In the genomic region with DNA sequence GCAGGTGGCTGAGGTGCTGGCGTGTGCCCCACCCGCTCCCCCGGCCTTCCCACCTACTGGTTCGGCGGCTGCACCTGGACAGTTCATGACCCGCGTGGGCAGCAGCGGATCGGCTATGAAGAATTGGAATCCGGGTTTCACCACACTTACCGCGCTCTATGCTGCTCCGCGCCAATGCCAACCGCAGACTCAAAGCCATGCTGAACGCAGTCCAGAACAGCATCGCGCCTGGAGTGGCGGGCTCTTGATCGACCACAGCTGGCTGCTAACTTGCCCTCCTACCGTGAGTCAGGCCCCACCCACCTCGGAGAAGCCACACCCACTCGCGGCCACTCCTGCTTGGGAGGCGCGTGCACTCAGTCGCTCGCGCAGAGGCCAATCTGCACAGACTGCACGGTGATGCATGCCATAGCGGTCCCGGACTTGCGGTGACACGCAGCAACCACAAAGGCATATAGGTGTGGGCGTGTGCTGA, we compare ENCODE assay signal across 8 mouse cellular contexts. TPM values are rescaled to one million over a fixed set of nuclear protein-coding genes. Genes with fewer than 3 reads are reported as not detected.
DNase-seq lines count a peak whose midpoint lies in the region; ATAC-seq and TF ChIP-seq lines count a peak whose summit lies in the region.

A gene (minus strand): TSS at position 419 of the 475 bp plus-strand sequence.

- peak; percentile 79 for ATAC-seq in erythroid progenitor cell, adult 5-6 weeks (replicated peaks; ENCODE audit: low FRiP score, poor library complexity, severe bottlenecking)
- ATAC-seq in heart, embryonic 12.5 days (ENCODE audit: insufficient number of reproducible peaks, low FRiP score): peak; percentile 66
- peak; percentile 69 for ATAC-seq in kidney, embryonic 16.5 days (ENCODE audit: low FRiP score, low TSS enrichment)
- ATAC-seq in liver, embryonic 12.5 days: peak; percentile 72
- peak; percentile 86 for ATAC-seq in stomach, postnatal 0 days (ENCODE audit: low FRiP score, low TSS enrichment)

- peaks cover 47% of the 10 kb centered on the region for H3K27me3 ChIP-seq in heart, embryonic 12.5 days (replicated peaks)
- H3K27me3 ChIP-seq in kidney, embryonic 16.5 days (ENCODE audit: insufficient read depth, low read length): peaks cover 5% of the 10 kb centered on the region; the same call in 1 of the 2 replicates
- H3K27me3 ChIP-seq in liver, embryonic 12.5 days (replicated peaks): peaks cover 81% of the 10 kb centered on the region
- H3K27me3 ChIP-seq in stomach, postnatal 0 days (ENCODE audit: control insufficient read depth, insufficient read depth, low read length): no peaks in the 10 kb centered on the region; the same call in 1 of the 2 replicates

- peaks cover 18% of the 10 kb centered on the region for H3K4me1 ChIP-seq in brown adipose tissue, adult 24 weeks (ENCODE audit: control insufficient read depth, insufficient read depth, insufficient read length, low read length)
- peaks cover 44% of the 10 kb centered on the region for H3K4me1 ChIP-seq in heart, embryonic 12.5 days (replicated peaks)
- H3K4me1 ChIP-seq in kidney, embryonic 16.5 days (ENCODE audit: insufficient read depth, low read length): peaks cover 32% of the 10 kb centered on the region
- peaks cover 43% of the 10 kb centered on the region for H3K4me1 ChIP-seq in liver, embryonic 12.5 days
- peaks cover 15% of the 10 kb centered on the region for H3K4me1 ChIP-seq in stomach, postnatal 0 days (replicated peaks; ENCODE audit: control insufficient read depth, insufficient read depth)

- H3K4me3 ChIP-seq in brown adipose tissue, adult 24 weeks (ENCODE audit: insufficient read depth, low read depth, low read length): peak within 1 kb of the TSS; percentile 56
- H3K4me3 ChIP-seq in heart, embryonic 12.5 days: peak within 1 kb of the TSS; percentile 41
- peak within 1 kb of the TSS; percentile 44 for H3K4me3 ChIP-seq in kidney, embryonic 16.5 days (ENCODE audit: low read length)
- peak within 1 kb of the TSS; percentile 47 for H3K4me3 ChIP-seq in liver, embryonic 12.5 days
- H3K4me3 ChIP-seq in stomach, postnatal 0 days (ENCODE audit: low read depth, low read length): peak within 1 kb of the TSS; percentile 48

- no peaks in the 10 kb centered on the region for H3K36me3 ChIP-seq in heart, embryonic 12.5 days
- no peaks in the 10 kb centered on the region for H3K36me3 ChIP-seq in kidney, embryonic 16.5 days (ENCODE audit: insufficient read depth, low read length)
- H3K36me3 ChIP-seq in liver, embryonic 12.5 days: no peaks in the 10 kb centered on the region
- H3K36me3 ChIP-seq in stomach, postnatal 0 days (ENCODE audit: control insufficient read depth, insufficient read depth, low read length): no peaks in the 10 kb centered on the region

- H3K9ac ChIP-seq in heart, embryonic 12.5 days: peak within 1 kb of the TSS; percentile 62
- peak within 1 kb of the TSS; percentile 63 for H3K9ac ChIP-seq in kidney, embryonic 16.5 days (replicated peaks; ENCODE audit: low read length)
- peak within 1 kb of the TSS; percentile 46 for H3K9ac ChIP-seq in liver, embryonic 12.5 days
- peak within 1 kb of the TSS; percentile 62 for H3K9ac ChIP-seq in stomach, postnatal 0 days (ENCODE audit: low read length)

- TF ChIP-seq CTCF in stomach, postnatal 0 days (IDR thresholded peaks at IDR 0.05; ENCODE audit: low read depth): peak; percentile 14; the same call in 1 of the 2 replicates

- H3K27ac ChIP-seq in brown adipose tissue, adult 24 weeks (replicated peaks; ENCODE audit: low read depth, low read length): peak within 1 kb of the TSS; percentile 97
- no peak within 1 kb of the TSS for H3K27ac ChIP-seq in heart, embryonic 12.5 days (ENCODE audit: poor library complexity, severe bottlenecking)
- H3K27ac ChIP-seq in kidney, embryonic 16.5 days (ENCODE audit: low read length): peak within 1 kb of the TSS; percentile 31; the same call in 1 of the 2 replicates
- no peak within 1 kb of the TSS for H3K27ac ChIP-seq in liver, embryonic 12.5 days
- H3K27ac ChIP-seq in stomach, postnatal 0 days (replicated peaks): peak within 1 kb of the TSS; percentile 85

- no peak for TF ChIP-seq EP300 in stomach, postnatal 0 days (optimal IDR thresholded peaks at IDR 0.05)

- peak; percentile 87 for DNase-seq in CD4-positive helper T cell, adult 2 months (ENCODE audit: low read depth, low spot score)
- DNase-seq in neural tube, embryonic 10.5 days (ENCODE audit: extremely low spot score, low spot score): peak; percentile 84
- DNase-seq in stomach, postnatal 0 days (ENCODE audit: low spot score): peak; percentile 94

- H3K9me3 ChIP-seq in heart, embryonic 12.5 days (replicated peaks): no peaks in the 10 kb centered on the region
- H3K9me3 ChIP-seq in kidney, embryonic 16.5 days (ENCODE audit: low read length): no peaks in the 10 kb centered on the region
- H3K9me3 ChIP-seq in liver, embryonic 12.5 days (replicated peaks): no peaks in the 10 kb centered on the region
- no peaks in the 10 kb centered on the region for H3K9me3 ChIP-seq in stomach, postnatal 0 days (ENCODE audit: control insufficient read depth, low read length)

- peak within 1 kb of the TSS; percentile 80 for H3K4me2 ChIP-seq in heart, embryonic 12.5 days
- peak within 1 kb of the TSS; percentile 79 for H3K4me2 ChIP-seq in kidney, embryonic 16.5 days (replicated peaks; ENCODE audit: low read depth, low read length)
- H3K4me2 ChIP-seq in liver, embryonic 12.5 days: peak within 1 kb of the TSS; percentile 73
- H3K4me2 ChIP-seq in stomach, postnatal 0 days (replicated peaks; ENCODE audit: low read depth): peak within 1 kb of the TSS; percentile 83

- WGBS in heart, embryonic 12.5 days: 2% methylated on average over 35 of the region's 35 CpGs
- WGBS in kidney, embryonic 16.5 days: 0% methylated on average over 35 of the region's 35 CpGs
- under 1% methylated on average over 35 of the region's 35 CpGs for WGBS in liver, embryonic 12.5 days (ENCODE audit: insufficient replicate concordance)
- under 1% methylated on average over 33 of the region's 35 CpGs for WGBS in stomach, postnatal 0 days

RNA-seq across cellular contexts. Expression of the gene that starts here (rescaled TPM):
- 2.3 and 3.9 TPM in 2 replicates for polyA plus RNA-seq in brown adipose tissue, adult 24 weeks (2012; ENCODE audit: insufficient read depth, insufficient read length, missing spikeins)
- total RNA-seq in erythroid progenitor cell, adult 5-6 weeks (2015; ENCODE audit: low replicate concordance): not detected in 2 replicates
- 0.68 TPM in 1 of 2 replicates, not detected in the other for total RNA-seq in erythroid progenitor cell, adult 5-6 weeks (2017; ENCODE audit: low replicate concordance)
- 1.7 TPM in 2 replicates for polyA plus RNA-seq in heart, embryonic 12.5 days (2016; fragmentation: Nextera tagmentation; extraction: Ambion mirVana)
- polyA plus RNA-seq in kidney, embryonic 16.5 days (2015; fragmentation: Nextera tagmentation; extraction: Ambion mirVana): 7.4 and 11.3 TPM in 2 replicates
- polyA plus RNA-seq in liver, embryonic 12.5 days (2016; fragmentation: Nextera tagmentation; extraction: Ambion mirVana): 0.49 and 0.73 TPM in 2 replicates
- 30.0 and 32.3 TPM in 2 replicates for polyA plus RNA-seq in stomach, postnatal 0 days (2015; fragmentation: Nextera tagmentation; extraction: Ambion mirVana)

Comparison
In these comparisons a context has a peak if more than half of its experiments do, and no peak if none do; other contexts are left out.
1. Peak in ATAC-seq in erythroid progenitor cell, adult 5-6 weeks; RNA of the gene not detected or under 1 TPM.
2. Peak in ATAC-seq, H3K4me3 ChIP-seq, H3K9ac ChIP-seq and H3K4me2 ChIP-seq in liver, embryonic 12.5 days; RNA of the gene not detected or under 1 TPM.
3. H3K27ac ChIP-seq: peak in brown adipose tissue, adult 24 weeks (single experiment), kidney, embryonic 16.5 days (single experiment) and stomach, postnatal 0 days (single experiment); none in heart, embryonic 12.5 days (single experiment) and liver, embryonic 12.5 days (single experiment).
4. Peak in every context shown above with its lines, with median percentiles within 50 percentile points of each other: DNase-seq, H3K4me3 ChIP-seq, ATAC-seq, H3K4me2 ChIP-seq and H3K9ac ChIP-seq.